Mouse (Mus musculus) thymus, postnatal 10 days (tissue): ENCODE data around the gene Vmn2r-ps159.
"Not testable (repeated sequence)": the region's sequence is repeated elsewhere in the genome, so short reads cannot be mapped to it uniquely, and the experiment has no call there.

ENCODE experiments used
- DNase-seq, 2 experiments: peaks; one replicate each; pipeline ENCODE4 v3.0.0; 2021; ENCODE audit warnings: low spot score in 2 of 2

The Vmn2r-ps159 gene

DNA sequence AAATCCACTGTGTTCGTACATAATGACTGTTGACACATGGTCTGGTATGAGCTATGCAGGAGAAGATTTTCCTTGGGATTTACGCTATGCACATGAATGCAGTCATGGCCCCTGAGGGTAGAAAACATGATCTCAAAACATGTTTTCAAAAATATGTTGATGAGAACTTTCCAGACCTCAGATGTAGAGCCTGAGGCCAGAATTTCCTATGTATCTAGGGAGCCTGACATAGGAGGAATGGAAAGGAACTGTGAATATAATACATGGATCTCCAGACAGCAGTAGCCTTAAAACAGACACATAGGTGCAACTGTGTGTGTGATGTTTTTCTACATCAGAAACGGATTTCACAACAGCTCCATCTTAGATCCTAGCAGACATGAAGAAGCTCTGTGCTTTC is at the start of gene Vmn2r-ps159:
Gene Vmn2r-ps159, plus strand, starts transcription at position 301 of the 400 bp plus-strand sequence.
- not testable (repeated sequence) for DNase-seq

DNA sequence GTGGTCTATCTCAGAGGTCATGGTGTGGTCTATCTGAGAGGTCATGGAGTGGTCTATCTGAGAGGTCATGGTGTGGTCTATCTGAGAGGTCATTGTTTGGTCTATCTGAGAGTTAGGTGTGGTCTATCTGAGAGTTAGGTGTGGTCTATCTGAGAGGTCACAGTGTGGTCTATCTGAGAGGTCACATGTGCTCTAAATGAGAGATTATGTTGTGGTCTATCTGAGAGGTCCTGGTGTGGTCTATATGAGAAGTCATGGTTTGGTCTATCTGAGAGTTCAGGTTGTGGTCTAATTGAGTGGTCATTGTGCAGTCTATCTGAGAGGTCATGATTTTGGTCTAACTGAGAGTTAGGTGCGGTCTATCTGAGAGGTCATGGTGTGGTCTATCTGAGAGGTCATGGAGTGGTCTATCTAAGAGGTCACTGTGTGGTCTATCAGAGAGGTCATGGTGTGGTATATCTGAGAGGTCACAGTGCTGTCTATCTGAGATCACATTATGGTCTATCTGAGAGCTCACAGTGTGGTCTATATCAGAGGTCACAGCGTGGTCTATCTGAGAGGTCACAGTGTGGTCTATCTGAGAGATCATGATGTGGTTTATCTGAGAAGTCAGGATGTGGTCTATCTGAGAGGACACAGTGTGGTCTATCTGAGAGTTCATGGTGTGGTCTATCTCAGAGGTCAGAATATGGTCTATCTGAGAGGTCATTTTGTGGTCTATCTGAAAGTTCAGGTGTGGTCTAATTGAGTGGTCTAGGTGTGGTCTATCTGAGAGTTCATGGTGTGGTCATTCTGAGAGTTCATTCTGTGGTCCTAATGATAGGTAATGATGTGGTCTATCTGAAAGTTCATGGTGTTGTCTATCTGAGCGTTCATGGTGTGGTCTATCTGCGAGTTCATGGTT is 10.9 kb downstream of the Vmn2r-ps159 start:
- not testable (repeated sequence) for DNase-seq

DNA sequence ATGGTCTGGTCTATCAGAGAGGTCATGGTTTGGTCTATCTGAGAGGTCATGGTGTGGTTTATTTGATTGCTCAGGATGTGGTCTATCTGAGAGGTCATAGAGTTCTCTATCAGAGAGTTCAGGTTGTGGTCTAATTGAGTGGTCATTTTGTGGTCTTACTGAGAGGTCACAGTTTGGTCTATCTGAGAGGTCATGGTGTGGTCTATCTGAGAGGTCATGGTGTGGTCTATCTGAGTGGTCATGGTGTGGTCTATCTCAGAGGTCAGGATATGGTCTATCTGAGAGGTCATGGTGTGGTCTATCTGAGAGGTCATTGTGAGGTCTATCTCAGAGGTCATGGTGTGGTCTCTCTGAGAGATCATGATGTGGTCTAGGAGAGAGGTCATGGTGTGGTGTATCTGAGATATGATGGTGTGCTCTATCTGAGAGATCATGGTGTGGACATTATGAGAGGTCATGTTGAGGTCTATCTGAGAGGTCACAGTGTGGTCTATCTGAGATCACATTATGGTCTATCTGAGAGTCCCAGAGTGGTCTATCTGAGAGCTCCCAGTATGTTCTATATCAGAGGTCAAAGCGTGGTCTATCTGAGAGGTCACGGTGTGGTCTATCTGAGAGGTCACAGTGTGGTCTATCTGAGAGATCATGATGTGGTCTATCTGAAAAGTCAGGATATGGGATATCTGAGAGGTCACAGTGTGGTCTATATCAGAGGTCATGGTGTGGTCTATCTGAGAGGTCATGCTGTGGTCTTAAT is 11.8 kb downstream of the Vmn2r-ps159 start:
- no peak for DNase-seq

DNA sequence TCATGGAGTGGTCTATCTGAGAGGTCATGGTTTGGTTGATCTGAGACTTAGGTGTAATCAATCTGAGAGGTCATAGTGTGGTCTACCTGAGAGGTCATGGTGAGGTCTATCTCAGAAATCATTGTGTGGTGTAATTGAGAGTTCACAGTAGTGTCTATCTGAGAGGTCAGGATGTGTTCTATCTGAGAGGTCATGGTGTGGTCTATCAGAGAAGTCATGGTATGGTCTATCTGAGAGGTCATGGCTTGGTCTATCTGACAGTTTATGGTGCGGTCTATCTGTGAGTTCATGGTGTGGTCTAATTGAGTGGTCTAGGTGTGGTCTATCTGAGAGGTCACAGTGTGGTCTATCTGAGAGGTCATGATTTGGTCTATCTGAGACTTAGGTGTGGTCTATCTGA is 12.4 kb downstream of the Vmn2r-ps159 start:
- no peak for DNase-seq

DNA sequence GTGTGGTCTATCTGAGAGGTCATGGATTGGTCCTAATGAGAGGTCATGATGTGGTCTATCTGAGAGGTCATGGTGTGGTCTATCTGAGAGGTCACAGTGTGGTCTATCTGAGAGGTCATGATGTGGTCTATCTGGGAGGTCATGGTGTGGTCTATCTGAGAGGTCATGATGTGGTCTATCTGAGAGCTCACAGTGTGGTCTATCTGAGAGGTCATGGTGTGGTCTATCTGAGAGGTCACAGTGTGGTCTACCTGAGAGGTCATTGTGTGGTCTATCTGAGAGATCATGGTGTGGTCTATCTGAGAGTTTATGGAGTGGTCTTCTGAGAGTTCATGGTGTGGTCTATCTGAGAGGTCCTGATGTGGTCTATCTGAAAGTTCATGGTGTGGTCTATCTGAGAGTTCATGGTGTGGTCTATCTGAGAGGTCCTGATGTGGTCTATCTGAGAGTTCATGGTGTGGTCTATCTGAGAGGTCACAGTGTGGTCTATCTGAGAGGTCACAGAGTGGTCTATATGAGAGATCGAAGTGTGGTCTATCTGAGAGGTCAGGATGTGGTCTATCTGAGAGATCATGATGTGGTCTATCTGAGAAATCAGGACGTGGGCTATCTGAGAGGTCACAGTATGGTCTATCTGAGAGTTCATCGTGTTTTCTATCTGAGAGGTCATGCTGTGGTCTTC is 26.0 kb downstream of the Vmn2r-ps159 start:
- not testable (repeated sequence) for DNase-seq
